Mouse (Mus musculus) intestine, embryonic 15.5 days (tissue): ENCODE measurements around the gene Dtl. TPM values are rescaled to one million over a fixed set of nuclear protein-coding genes. Genes with fewer than 3 reads are reported as not detected.
A peak's percentile ranks its signal among the peaks of the same experiment; 100 is the strongest.

ENCODE experiments used
- ATAC-seq: fragments of 200-750 bp; cut with Nextera tagmentation; 2 replicates; pipeline ENCODE4 v1.8.0; 2017; ENCODE audit warnings: moderate TSS enrichment, moderate library complexity
- H3K27ac ChIP-seq: fragments of 300-500 bp; sonication (generic); 2 replicates; pipeline ENCODE4 v1.5.1; 2015; ENCODE audit warnings: mild to moderate bottlenecking, inconsistent platforms
- H3K27me3 ChIP-seq: fragments of 300-500 bp; sonication (generic); replicated peaks from 2 replicates; pipeline ENCODE4 v1.6.1; 2015; ENCODE audit warnings: inconsistent platforms
- H3K36me3 ChIP-seq: fragments of 300-500 bp; sonication (generic); 2 replicates; pipeline ENCODE4 v1.6.1; 2015; ENCODE audit warnings: inconsistent platforms
- H3K4me1 ChIP-seq: fragments of 300-500 bp; sonication (generic); replicated peaks from 2 replicates; pipeline ENCODE4 v1.6.1; 2015; ENCODE audit warnings: inconsistent platforms
- H3K4me2 ChIP-seq: fragments of 300-500 bp; sonication (generic); replicated peaks from 2 replicates; pipeline ENCODE4 v1.6.1; 2015; ENCODE audit warnings: mild to moderate bottlenecking, inconsistent platforms
- H3K4me3 ChIP-seq: fragments of 300-500 bp; sonication (generic); replicated peaks from 2 replicates; pipeline ENCODE4 v1.5.1; 2015; ENCODE audit warnings: inconsistent platforms
- H3K9ac ChIP-seq: fragments of 300-500 bp; sonication (generic); 2 replicates; pipeline ENCODE4 v1.6.1; 2015; ENCODE audit warnings: inconsistent platforms
- H3K9me3 ChIP-seq: fragments of 300-500 bp; sonication (generic); 2 replicates; pipeline ENCODE4 v1.6.1; 2016; ENCODE audit warnings: inconsistent platforms
- WGBS: fragments of 180-500 bp; shearing (Covaris S2); methylation state at CpG from one replicate; pipeline ENCODE4 v1.1.7; 2015; 5-methylcytosine and 5-hydroxymethylcytosine counted together
- polyA plus RNA-seq: library from polyadenylated mRNA; unstranded; fragments of >200 nt; fragmentation: Nextera tagmentation; extraction: Ambion mirVana; gene quantifications from 2 replicates; pipeline ENCODE4 v1.2.1, GENCODE M21; 2015

The Dtl gene
- polyA plus RNA-seq, 1 experiment from 2014 or later = 38.7 TPM

DNA sequence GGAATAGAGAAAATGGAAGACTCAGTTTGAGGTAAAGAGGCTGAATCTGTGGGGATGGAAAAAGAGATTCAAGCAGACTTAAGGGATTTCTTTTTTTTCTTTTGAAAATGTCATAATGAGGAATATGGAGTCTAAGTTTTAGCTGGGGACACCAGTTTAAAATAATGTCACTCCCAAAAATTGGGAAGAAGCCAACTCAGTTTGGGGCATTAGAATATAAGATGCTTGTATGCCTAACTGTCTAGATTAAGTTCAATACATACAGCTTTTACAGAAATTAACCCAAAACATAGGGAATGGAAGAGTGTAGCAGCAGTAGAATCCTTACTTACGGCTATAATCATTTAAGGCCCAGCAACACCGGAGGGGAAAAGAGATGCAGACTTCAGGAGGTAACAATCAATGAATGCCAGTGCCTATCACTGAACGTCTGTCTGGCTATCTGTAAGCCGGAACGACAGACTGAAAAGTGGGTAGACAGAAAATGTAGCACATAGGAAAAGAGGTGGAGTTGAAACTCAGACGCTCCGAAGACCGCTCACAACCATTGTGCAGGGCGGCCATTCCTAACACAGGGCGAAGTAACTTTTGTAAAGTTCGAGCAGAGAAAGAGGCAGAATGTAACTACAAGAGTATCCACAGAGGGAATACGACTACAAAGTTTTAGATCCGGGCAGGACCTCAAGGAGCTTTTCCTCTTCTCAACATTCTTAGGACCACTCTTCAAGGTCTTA lies 1.3 kb downstream of the Dtl start:
- peak overlapping the region; percentile 93 for H3K27ac ChIP-seq

DNA sequence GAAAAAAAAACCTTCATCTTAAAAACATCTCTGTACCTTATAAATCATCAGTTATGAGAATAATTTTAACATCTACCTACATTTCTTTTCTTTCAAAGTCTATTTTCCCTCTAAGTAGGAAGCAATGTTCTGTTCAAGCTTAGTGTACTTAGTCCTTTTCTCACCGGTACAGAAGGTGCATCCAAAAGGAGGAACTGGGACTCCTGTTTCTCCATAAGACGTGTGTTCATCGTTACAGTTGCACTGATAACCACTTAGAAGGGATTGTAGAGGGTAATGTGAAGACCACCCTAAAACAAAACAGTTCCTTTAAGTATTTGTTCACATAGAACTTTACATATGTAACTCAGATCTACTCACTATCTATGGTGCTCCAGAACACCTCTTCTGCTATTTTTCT lies 4.9 kb downstream of the Dtl start:
- Histone ChIP-seq H3K27ac (no peak overlapping the region), H3K36me3 (no peaks in the 10 kb centered on the region; the same call in 1 of the 2 replicates), H3K27me3 (no peaks in the 10 kb centered on the region), H3K9me3 (no peaks in the 10 kb centered on the region), H3K9ac (no peak overlapping the region), H3K4me3 (no peak overlapping the region), H3K4me2 (no peak overlapping the region), H3K4me1 (no peaks in the 10 kb centered on the region)
- ATAC-seq = no peak
- 91% methylated on average over 3 of the region's 3 CpGs for WGBS

More for the DNA sequence above, 1.3 kb downstream of the Dtl start:
- Histone ChIP-seq H3K27me3 (no peaks in the 10 kb centered on the region), H3K9ac (peak overlapping the region; percentile 75), H3K4me1 (peaks cover 14% of the 10 kb centered on the region; the same call in 1 of the 2 replicates), H3K9me3 (no peaks in the 10 kb centered on the region), H3K36me3 (no peaks in the 10 kb centered on the region), H3K4me2 (peak overlapping the region; percentile 60), H3K4me3 (peak overlapping the region; percentile 91)
- WGBS = 1% methylated on average over 13 of the region's 13 CpGs
- no peak for ATAC-seq

- no peak overlapping the region for H3K27ac ChIP-seq
- ATAC-seq = no peak
- H3K4me2 ChIP-seq = no peak overlapping the region
- no peaks in the 10 kb centered on the region for H3K4me1 ChIP-seq
- H3K27me3 ChIP-seq = no peaks in the 10 kb centered on the region
- no peaks in the 10 kb centered on the region; the same call in 1 of the 2 replicates for H3K36me3 ChIP-seq
- WGBS = 98% methylated on average over 2 of the region's 2 CpGs
- H3K9me3 ChIP-seq = no peaks in the 10 kb centered on the region
- H3K4me3 ChIP-seq = no peak overlapping the region
- no peak overlapping the region for H3K9ac ChIP-seq
These were observed 5.7 kb downstream of the Dtl start for GRCm38 (mm10) chr1:191569625-191570024.

- Histone ChIP-seq H3K36me3 (no peaks in the 10 kb centered on the region; the same call in 1 of the 2 replicates), H3K27ac (no peak overlapping the region), H3K4me3 (no peak overlapping the region), H3K4me2 (no peak overlapping the region), H3K4me1 (no peaks in the 10 kb centered on the region), H3K9ac (no peak overlapping the region), H3K9me3 (no peaks in the 10 kb centered on the region), H3K27me3 (no peaks in the 10 kb centered on the region)
- no peak for ATAC-seq
- WGBS = 88% methylated on average over 1 of the region's 1 CpGs
These were observed 7.5 kb downstream of the Dtl start for GRCm38 (mm10) chr1:191567859-191568258.

DNA sequence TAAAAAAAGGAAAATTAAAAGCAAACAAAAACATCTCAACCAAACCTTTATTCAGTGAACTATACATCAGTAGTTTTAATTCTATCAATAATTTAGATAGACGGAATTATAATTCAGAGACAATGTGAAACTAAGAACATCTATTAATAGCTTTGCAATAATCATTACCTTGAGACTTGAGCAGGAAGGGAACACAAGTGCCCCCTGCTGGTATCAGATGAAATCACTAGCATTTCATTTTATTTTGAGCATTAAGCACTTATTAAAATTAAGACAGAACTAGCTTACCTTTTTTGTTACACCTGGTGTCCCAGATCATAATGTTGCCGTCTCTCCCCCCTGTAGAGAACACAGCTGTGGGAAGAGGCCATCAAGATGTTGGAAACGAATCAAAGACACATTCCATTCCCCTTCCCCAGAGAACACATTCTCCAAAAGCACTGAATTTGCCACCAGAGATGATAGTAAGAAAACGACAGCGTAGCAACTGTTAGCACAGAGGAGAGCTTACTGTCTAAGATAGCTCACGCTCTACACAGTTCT lies 12.4 kb downstream of the Dtl start:
- Histone ChIP-seq H3K36me3 (peaks cover 13% of the 10 kb centered on the region; the same call in 1 of the 2 replicates), H3K9me3 (no peaks in the 10 kb centered on the region), H3K27me3 (no peaks in the 10 kb centered on the region), H3K27ac (no peak overlapping the region), H3K9ac (no peak overlapping the region), H3K4me2 (no peak overlapping the region), H3K4me3 (no peak overlapping the region), H3K4me1 (no peaks in the 10 kb centered on the region)
- ATAC-seq = no peak
- 60% methylated on average over 6 of the region's 6 CpGs for WGBS

DNA sequence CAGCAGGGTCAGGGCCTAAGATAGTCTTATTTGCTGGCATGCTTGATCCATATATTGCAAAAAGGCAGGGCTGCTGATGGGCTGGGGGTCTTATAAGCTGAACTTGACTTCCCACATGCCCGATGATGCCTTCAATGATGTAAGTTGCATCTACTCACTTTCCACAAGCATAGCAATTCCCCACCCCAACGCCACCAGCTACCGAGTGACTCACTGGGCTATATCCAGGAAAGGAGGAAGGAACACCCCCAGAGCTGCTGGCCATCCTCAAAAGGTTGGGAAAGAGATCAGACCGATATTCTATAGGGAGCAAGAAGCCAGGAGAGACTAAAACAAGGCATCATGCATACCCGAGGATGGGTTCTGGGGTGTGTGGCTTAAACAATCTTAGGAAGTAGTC lies 15.6 kb downstream of the Dtl start:
- no peak overlapping the region for H3K4me2 ChIP-seq
- no peak overlapping the region for H3K9ac ChIP-seq
- ATAC-seq = no peak
- H3K36me3 ChIP-seq = peaks cover 16% of the 10 kb centered on the region; the same call in 1 of the 2 replicates
- no peaks in the 10 kb centered on the region for H3K9me3 ChIP-seq
- no peaks in the 10 kb centered on the region for H3K4me1 ChIP-seq
- H3K27me3 ChIP-seq = no peaks in the 10 kb centered on the region
- no peak overlapping the region for H3K4me3 ChIP-seq
- no peak overlapping the region for H3K27ac ChIP-seq
- WGBS = 88% methylated on average over 5 of the region's 5 CpGs

DNA sequence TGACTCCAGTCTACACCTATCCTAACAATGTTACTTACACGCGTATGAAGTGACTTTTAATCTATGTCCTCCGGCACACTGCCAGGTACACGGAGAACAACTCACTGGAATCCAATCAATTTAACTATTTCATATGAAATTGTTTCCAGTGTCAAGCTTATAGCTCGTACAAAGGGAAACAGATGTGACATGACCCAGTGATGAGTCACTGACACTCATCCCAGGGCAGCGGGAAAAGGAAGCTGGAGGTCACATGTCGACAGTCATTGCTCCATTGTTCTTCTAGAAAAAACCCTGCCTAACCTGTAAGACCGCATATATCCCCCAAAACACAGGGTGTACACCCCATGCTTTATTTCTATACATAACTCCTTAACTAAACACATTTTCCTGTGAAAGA lies 18.2 kb downstream of the Dtl start:
- H3K4me1 ChIP-seq = no peaks in the 10 kb centered on the region
- peaks cover 23% of the 10 kb centered on the region; the same call in 1 of the 2 replicates for H3K36me3 ChIP-seq
- ATAC-seq = no peak; the same call in 1 of the 2 replicates
- 74% methylated on average over 8 of the region's 8 CpGs for WGBS
- no peaks in the 10 kb centered on the region for H3K27me3 ChIP-seq
- no peaks in the 10 kb centered on the region for H3K9me3 ChIP-seq
- no peak overlapping the region for H3K4me3 ChIP-seq
- H3K4me2 ChIP-seq = no peak overlapping the region
- no peak overlapping the region for H3K27ac ChIP-seq
- H3K9ac ChIP-seq = no peak overlapping the region

- Histone ChIP-seq H3K9ac (no peak overlapping the region), H3K36me3 (peaks cover 18% of the 10 kb centered on the region), H3K4me1 (no peaks in the 10 kb centered on the region), H3K27me3 (no peaks in the 10 kb centered on the region), H3K4me2 (no peak overlapping the region), H3K9me3 (no peaks in the 10 kb centered on the region), H3K4me3 (no peak overlapping the region), H3K27ac (no peak overlapping the region)
- no peak for ATAC-seq
- 86% methylated on average over 4 of the region's 4 CpGs for WGBS
These were observed 24.6 kb downstream of the Dtl start for GRCm38 (mm10) chr1:191550786-191551185.

DNA sequence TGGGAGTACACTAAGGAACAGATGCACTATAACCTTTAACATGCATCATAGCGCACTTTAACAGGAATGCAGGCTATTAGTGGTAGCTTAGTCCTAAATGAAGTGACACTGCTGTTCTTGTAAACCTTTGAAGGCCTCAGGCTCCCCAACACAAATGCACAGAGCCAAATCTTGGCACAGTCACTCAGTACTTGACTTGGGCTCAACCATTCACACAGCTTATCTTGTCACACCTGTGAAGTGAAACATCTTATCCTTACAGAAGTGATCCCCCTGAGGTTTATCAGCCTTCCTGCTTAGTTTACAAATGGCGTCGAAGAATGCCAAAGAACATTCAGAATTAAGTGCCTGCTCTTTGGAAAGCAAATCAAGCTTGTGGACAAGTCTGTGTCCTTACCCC lies 31.6 kb downstream of the Dtl start:
- H3K9ac ChIP-seq = no peak overlapping the region
- 81% methylated on average over 3 of the region's 3 CpGs for WGBS
- H3K4me2 ChIP-seq = no peak overlapping the region
- no peak overlapping the region for H3K4me3 ChIP-seq
- ATAC-seq = no peak
- H3K27ac ChIP-seq = no peak overlapping the region
- no peaks in the 10 kb centered on the region for H3K4me1 ChIP-seq
- 0 out of 2 replicates have a peak, but pooled peaks cover 5% of the 10 kb centered on the region for H3K36me3 ChIP-seq
- no peaks in the 10 kb centered on the region for H3K9me3 ChIP-seq
- no peaks in the 10 kb centered on the region for H3K27me3 ChIP-seq

DNA sequence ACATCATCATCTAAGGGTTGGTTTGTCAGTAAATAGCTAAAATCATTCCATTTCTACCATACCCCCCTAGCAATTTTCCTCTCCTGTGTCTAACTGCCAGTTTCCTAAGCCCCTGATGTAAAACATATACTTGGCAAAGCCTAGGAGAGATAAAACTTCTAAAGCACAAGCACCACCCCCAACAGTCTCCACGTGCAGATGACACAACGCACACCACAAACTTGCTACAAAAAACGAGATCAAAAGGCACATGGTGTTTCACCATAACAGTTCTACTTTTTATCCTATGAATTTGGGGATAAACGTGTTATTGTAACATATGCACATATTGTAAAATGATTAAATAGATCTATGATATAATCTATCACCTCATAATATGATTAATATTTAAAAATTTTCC lies 33.7 kb downstream of the Dtl start:
- ATAC-seq = no peak
- Histone ChIP-seq H3K27ac (no peak overlapping the region), H3K27me3 (no peaks in the 10 kb centered on the region), H3K4me3 (no peak overlapping the region), H3K9me3 (no peaks in the 10 kb centered on the region), H3K4me2 (no peak overlapping the region), H3K9ac (no peak overlapping the region), H3K4me1 (no peaks in the 10 kb centered on the region), H3K36me3 (0 out of 2 replicates have a peak, but pooled peaks cover 3% of the 10 kb centered on the region)
- WGBS = 76% methylated on average over 4 of the region's 4 CpGs

DNA sequence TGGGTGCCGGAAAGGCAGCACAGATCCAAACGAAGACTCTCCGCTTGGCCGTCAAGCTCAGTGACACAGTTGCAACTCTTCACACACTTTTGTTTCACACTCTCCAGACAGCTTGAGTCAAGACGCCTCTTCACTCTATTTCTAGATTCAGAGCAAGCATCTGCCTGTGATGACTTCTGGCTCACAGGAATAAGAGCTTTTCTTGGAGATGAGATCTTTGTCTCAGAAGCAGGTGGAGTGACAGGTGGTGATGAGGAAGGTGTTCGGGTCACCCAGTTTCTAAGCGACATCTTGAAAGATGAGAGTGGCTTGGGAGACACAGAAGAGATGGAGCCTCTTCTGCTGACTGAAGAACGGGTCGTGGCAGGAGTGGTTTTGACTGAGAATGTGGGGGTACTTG lies 34.3 kb downstream of the Dtl start:
- H3K27ac ChIP-seq = no peak overlapping the region
- no peaks in the 10 kb centered on the region for H3K27me3 ChIP-seq
- no peaks in the 10 kb centered on the region for H3K9me3 ChIP-seq
- no peak overlapping the region for H3K9ac ChIP-seq
- H3K36me3 ChIP-seq = 0 out of 2 replicates have a peak, but pooled peaks cover 4% of the 10 kb centered on the region
- no peak for ATAC-seq
- no peaks in the 10 kb centered on the region for H3K4me1 ChIP-seq
- 82% methylated on average over 9 of the region's 9 CpGs for WGBS
- no peak overlapping the region for H3K4me3 ChIP-seq
- no peak overlapping the region for H3K4me2 ChIP-seq

DNA sequence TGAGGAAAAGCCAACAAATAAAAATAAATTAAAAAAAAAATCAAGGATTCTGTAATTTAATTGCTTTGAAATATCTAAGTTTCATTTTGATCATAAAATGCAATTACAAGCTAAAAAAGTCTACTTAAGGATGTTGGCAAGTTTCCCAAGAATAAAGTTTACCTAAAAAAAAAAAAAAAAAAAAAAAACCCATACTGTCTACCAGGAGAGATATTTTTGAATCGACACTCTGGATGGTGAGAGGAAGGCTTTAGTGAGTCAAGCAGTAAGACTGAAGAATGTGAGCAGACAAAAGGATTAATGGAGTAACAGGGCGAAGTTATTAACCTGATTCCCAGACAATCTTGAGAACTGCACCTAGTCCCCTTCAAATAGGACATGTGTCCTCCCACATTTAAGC lies 35.0 kb downstream of the Dtl start:
- Histone ChIP-seq H3K4me2 (no peak overlapping the region), H3K9me3 (no peaks in the 10 kb centered on the region), H3K27ac (no peak overlapping the region), H3K4me1 (no peaks in the 10 kb centered on the region), H3K4me3 (no peak overlapping the region), H3K9ac (no peak overlapping the region), H3K36me3 (0 out of 2 replicates have a peak, but pooled peaks cover 3% of the 10 kb centered on the region), H3K27me3 (no peaks in the 10 kb centered on the region)
- 66% methylated on average over 2 of the region's 2 CpGs for WGBS
- no peak for ATAC-seq

DNA sequence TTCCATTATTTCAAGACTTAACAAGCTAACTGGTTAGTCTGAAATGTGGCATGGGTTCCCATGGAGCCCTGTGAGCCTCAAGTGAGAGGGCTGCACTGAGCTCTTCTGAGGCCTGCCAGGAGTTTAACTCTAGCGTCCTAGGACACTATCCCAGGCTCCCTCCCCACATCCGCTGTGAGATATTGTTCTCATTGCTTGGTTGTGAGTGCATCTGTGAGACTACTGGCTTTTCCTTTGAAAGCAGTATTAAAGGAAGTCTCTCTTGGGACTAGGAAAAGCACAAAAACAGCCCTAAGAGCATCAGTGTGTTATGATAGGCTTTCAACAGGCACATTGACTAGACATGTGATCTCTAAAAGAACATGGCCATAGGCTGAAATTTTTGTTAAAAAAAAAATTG lies 40.4 kb downstream of the Dtl start:
- Histone ChIP-seq H3K9me3 (no peaks in the 10 kb centered on the region), H3K27me3 (no peaks in the 10 kb centered on the region), H3K36me3 (0 out of 2 replicates have a peak, but pooled peaks cover 3% of the 10 kb centered on the region), H3K9ac (no peak overlapping the region), H3K4me2 (no peak overlapping the region), H3K4me3 (no peak overlapping the region), H3K4me1 (no peaks in the 10 kb centered on the region), H3K27ac (no peak overlapping the region)
- 81% methylated on average over 2 of the region's 2 CpGs for WGBS
- ATAC-seq = no peak
